Mouse (Mus musculus): Measurements from ENCODE around the gene Mat2b. TPM values are rescaled to one million over a fixed set of nuclear protein-coding genes. Genes with fewer than 3 reads are reported as not detected.

Gene Mat2b
- polyA plus RNA-seq (2017; shearing (Covaris generic)), result 301 TPM

GRCm38 (mm10) chr11:40695103-40695502, at the start of gene Mat2b:
Gene Mat2b, minus strand, starts transcription at chr11:40695203.

GRCm38 (mm10) chr11:40733339-40734174, 38.6 kb upstream of the Mat2b start, which contains the start of the genes Hmmr and Nudcd2:
Gene Hmmr, minus strand, starts transcription at chr11:40733422.
Gene Nudcd2, plus strand, starts transcription at chr11:40733667.

Other genes starting within 250 kb of the Mat2b start
- gene Hmmr, start 38.2 kb upstream of the Mat2b start, polyA plus RNA-seq (2017; shearing (Covaris generic)), result 3.5 TPM
- 63.8 TPM for gene Nudcd2, start 38.5 kb upstream of the Mat2b start, polyA plus RNA-seq (2017; shearing (Covaris generic))
- gene Ccng1, start 60.1 kb upstream of the Mat2b start, polyA plus RNA-seq (2017; shearing (Covaris generic)), result 197 TPM

Measured in inflammation-experienced regulatory T-cells, adult 16 weeks (primary cell).